Mouse (Mus musculus) midbrain, embryonic 13.5 days (tissue): Measurements from ENCODE around the gene Kcnk5. TPM values are rescaled to one million over a fixed set of nuclear protein-coding genes. Genes with fewer than 3 reads are reported as not detected.

Source experiments
- ATAC-seq: fragments of 200-750 bp; cut with Nextera tagmentation; 2 replicates; pipeline ENCODE4 v1.8.0; 2017; ENCODE audit warnings: mild to moderate bottlenecking, moderate TSS enrichment, moderate library complexity
- H3K27ac ChIP-seq: fragments of 300-500 bp; sonication (generic); 2 replicates; pipeline ENCODE4 v1.5.1; 2015; ENCODE audit warnings: inconsistent platforms, mild to moderate bottlenecking, moderate library complexity
- H3K27me3 ChIP-seq: fragments of 300-500 bp; sonication (generic); 2 replicates; pipeline ENCODE4 v1.6.1; 2015; ENCODE audit warnings: mild to moderate bottlenecking, inconsistent platforms
- H3K36me3 ChIP-seq: fragments of 300-500 bp; sonication (generic); 2 replicates; pipeline ENCODE4 v1.6.1; 2015; ENCODE audit warnings: mild to moderate bottlenecking, inconsistent platforms
- H3K4me1 ChIP-seq: fragments of 300-500 bp; sonication (generic); replicated peaks from 2 replicates; pipeline ENCODE4 v1.6.1; 2015; ENCODE audit warnings: inconsistent platforms
- H3K4me2 ChIP-seq: fragments of 300-500 bp; sonication (generic); replicated peaks from 2 replicates; pipeline ENCODE4 v1.6.1; 2015; ENCODE audit warnings: moderate library complexity, mild to moderate bottlenecking, inconsistent platforms
- H3K4me3 ChIP-seq: fragments of 300-500 bp; sonication (generic); replicated peaks from 2 replicates; pipeline ENCODE4 v1.5.1; 2015; ENCODE audit warnings: mild to moderate bottlenecking, inconsistent platforms
- H3K9ac ChIP-seq: fragments of 300-500 bp; sonication (generic); replicated peaks from 2 replicates; pipeline ENCODE4 v1.6.1; 2015; ENCODE audit warnings: mild to moderate bottlenecking, inconsistent platforms
- H3K9me3 ChIP-seq: fragments of 300-500 bp; sonication (generic); 2 replicates; pipeline ENCODE4 v1.6.1; 2016; ENCODE audit warnings: mild to moderate bottlenecking, inconsistent platforms
- WGBS: fragments of 180-500 bp; shearing (Covaris S2); methylation state at CpG from one replicate; pipeline ENCODE4 v1.1.7; 2015; 5-methylcytosine and 5-hydroxymethylcytosine counted together
- polyA plus RNA-seq: library from polyadenylated mRNA; unstranded; fragments of >200 nt; fragmentation: Nextera tagmentation; extraction: Ambion mirVana; gene quantifications from 2 replicates; pipeline ENCODE4 v1.2.1, GENCODE M21; 2015

Kcnk5 gene
- polyA plus RNA-seq, 1 experiment from 2014 or later, result 2.7 TPM

DNA sequence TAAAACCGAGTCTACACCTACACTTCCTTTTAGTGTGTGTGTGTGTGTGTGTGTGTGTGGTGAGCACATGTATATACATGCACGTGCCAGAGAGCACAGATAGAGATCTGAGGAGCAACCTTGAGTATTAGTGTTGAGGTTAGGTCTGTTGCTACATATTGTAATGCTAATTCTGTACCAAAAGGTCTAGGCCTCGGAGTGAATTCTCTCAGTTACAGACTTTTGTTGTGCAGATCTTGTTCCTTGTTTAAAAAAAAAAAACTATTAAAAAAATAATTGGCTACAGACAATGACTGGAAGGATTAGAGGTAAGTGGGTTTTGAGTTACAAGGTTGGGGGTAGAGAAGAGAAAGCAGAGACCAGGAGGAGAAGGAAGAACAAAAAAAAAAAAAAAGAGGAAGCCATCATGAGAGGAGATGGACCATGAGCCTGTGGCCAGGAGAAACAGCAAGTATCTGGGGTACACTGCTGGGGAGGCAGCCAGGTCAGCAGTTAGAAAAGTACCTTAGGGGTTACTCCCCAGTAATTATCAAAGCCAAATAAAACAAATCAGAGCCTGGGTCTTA is 35.8 kb upstream of the Kcnk5 start:
- no peaks in the 10 kb centered on the region for H3K27me3 ChIP-seq
- no peak overlapping the region for H3K4me2 ChIP-seq
- no peak overlapping the region for H3K27ac ChIP-seq
- WGBS, result 21% methylated on average over 3 of the region's 3 CpGs
- no peaks in the 10 kb centered on the region for H3K4me1 ChIP-seq
- no peak overlapping the region for H3K4me3 ChIP-seq
- ATAC-seq, result no peak
- no peaks in the 10 kb centered on the region for H3K36me3 ChIP-seq
- H3K9me3 ChIP-seq, result no peaks in the 10 kb centered on the region
- H3K9ac ChIP-seq, result no peak overlapping the region

DNA sequence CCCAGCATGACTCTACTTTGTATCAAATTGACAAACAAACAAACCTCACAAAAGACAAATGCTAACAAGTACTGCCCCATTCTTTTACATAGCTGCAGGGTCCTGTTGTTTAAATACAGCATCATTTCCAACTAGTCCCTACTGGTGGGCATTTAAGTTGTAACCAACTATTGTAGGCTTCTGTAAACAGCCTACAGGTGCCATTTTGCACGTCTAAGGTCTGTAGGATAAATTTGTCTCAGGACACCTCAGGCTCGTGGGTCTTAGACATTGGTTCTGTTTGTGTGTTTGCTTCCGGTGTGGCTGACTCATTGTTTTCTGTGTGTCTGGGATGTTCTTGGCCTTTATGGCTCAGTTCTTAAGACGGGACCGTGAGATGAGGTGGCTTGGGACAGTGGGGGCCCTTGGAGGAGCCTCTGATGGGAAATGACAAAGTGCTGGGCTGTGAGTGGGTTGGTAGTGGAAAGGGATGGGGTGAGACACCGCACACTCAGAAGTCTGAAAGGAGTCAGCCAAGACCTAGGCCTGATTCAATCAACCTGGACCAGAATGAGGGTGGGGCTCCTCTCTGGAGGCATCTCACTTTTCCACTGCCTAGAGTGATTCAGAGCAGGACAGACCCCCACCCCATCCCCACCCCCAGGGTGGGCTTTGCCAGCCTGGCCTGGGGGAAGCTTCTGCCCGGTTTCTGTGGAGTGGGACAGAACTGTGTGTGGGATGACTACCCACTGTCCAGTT is 35.1 kb upstream of the Kcnk5 start:
- no peak overlapping the region for H3K9ac ChIP-seq
- H3K27ac ChIP-seq, result no peak overlapping the region
- no peaks in the 10 kb centered on the region for H3K36me3 ChIP-seq
- H3K27me3 ChIP-seq, result no peaks in the 10 kb centered on the region
- ATAC-seq, result no peak
- H3K4me3 ChIP-seq, result no peak overlapping the region
- 85% methylated on average over 7 of the region's 7 CpGs for WGBS
- H3K4me2 ChIP-seq, result no peak overlapping the region
- H3K4me1 ChIP-seq, result peaks cover 3% of the 10 kb centered on the region
- H3K9me3 ChIP-seq, result no peaks in the 10 kb centered on the region

DNA sequence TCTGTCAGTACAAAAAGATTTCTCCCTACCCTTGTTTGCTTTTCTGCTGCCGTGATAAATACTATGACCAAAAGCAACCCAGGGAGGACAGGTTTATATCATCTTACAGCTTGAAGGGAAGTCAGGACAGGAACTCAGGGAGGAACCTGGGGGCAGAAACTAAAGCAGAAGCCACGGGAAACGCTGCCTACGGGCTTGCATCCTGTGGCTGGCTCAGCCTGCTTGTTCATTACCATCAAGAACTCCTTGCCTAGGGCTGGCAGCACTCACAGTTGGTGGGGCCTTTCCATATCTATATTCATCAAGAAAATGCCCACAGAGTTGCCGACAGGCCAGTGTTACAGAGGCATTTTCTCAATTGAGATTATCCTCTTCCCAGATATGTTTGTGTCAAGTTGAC is 34.2 kb upstream of the Kcnk5 start:
- Histone ChIP-seq H3K36me3 (no peaks in the 10 kb centered on the region), H3K27me3 (no peaks in the 10 kb centered on the region), H3K27ac (no peak overlapping the region), H3K4me3 (no peak overlapping the region), H3K4me1 (peaks cover 6% of the 10 kb centered on the region), H3K4me2 (no peak overlapping the region), H3K9me3 (no peaks in the 10 kb centered on the region), H3K9ac (no peak overlapping the region)
- ATAC-seq, result no peak
- WGBS, result 76% methylated on average over 5 of the region's 5 CpGs

- Histone ChIP-seq H3K27me3 (no peaks in the 10 kb centered on the region), H3K4me1 (peaks cover 6% of the 10 kb centered on the region), H3K36me3 (no peaks in the 10 kb centered on the region), H3K4me3 (no peak overlapping the region), H3K9ac (no peak overlapping the region), H3K27ac (no peak overlapping the region), H3K4me2 (no peak overlapping the region), H3K9me3 (no peaks in the 10 kb centered on the region)
- WGBS, result 89% methylated on average over 7 of the region's 7 CpGs
- no peak for ATAC-seq
Measured at GRCm38 (mm10) chr14:20214125-20214524, 32.5 kb upstream of the Kcnk5 start.

DNA sequence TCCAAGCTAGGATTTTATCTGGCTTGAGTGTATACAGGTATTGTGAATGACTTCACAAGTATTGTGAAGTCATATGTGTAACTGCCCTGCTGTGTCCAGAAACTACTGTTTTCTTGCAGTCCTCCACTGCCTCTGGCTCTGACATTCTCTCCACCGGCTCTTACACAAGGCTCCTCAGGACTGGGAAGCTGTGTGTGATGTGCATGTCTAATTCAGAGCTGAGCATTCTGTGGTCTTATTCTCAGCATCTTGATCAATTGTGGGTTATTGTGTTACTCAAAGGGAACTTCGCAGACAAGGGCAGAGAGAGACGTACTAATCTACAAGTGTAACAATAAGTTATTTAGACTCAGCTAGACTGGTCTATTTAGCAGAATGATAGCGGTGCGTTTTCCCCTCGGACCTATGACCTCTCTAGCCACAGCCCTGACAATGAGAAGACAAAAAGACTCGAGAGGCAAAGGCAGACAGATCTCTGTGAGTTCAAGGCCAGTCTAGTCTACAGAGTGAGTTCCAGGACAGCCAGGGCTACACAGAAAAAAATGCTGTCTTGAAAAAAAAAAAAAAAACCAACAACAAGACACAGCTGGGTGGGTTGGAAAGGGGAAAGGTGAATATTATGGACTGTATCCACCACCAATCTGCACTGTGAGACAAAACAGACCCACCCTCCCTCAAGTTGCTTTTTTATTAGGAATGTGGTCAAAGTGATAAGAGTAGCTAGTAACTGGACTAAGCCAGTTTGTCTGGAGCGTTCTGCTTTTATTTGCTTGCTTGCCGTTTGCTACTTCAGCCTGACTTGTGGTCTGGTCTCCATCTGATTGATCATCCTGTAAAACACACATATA is 30.4 kb upstream of the Kcnk5 start:
- Histone ChIP-seq H3K4me1 (peaks cover 11% of the 10 kb centered on the region), H3K27ac (no peak overlapping the region), H3K4me3 (no peak overlapping the region), H3K36me3 (no peaks in the 10 kb centered on the region), H3K4me2 (no peak overlapping the region), H3K9me3 (no peaks in the 10 kb centered on the region), H3K9ac (no peak overlapping the region), H3K27me3 (no peaks in the 10 kb centered on the region)
- 24% methylated on average over 9 of the region's 9 CpGs for WGBS
- no peak for ATAC-seq

GRCm38 (mm10) chr14:20209926-20210325 is 28.3 kb upstream of the Kcnk5 start:
- 78% methylated on average over 7 of the region's 7 CpGs for WGBS
- no peak overlapping the region for H3K9ac ChIP-seq
- H3K36me3 ChIP-seq, result no peaks in the 10 kb centered on the region
- no peak for ATAC-seq
- H3K27me3 ChIP-seq, result no peaks in the 10 kb centered on the region
- peaks cover 11% of the 10 kb centered on the region for H3K4me1 ChIP-seq
- no peaks in the 10 kb centered on the region for H3K9me3 ChIP-seq
- no peak overlapping the region for H3K4me2 ChIP-seq
- no peak overlapping the region for H3K4me3 ChIP-seq
- no peak overlapping the region for H3K27ac ChIP-seq

DNA sequence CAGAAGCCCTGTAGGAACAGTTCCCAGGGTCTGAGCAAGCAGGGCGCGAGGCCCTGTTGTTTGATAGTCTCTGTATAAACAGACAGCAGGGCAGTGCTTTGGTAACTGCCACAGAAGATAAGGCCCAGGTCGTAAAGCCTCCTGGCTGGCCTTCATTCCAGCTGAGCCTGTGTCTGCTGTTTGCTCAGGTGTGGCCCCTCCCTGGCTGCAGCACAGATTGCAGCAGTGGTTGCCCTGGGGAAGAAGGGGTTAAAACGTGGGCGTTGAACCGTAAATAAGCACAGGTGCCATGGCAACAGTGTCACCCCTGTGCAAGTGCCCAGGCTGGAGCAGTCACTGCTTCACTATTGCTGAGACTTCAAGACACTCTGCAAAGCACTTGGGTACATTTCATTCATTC is 26.8 kb upstream of the Kcnk5 start:
- Histone ChIP-seq H3K27me3 (no peaks in the 10 kb centered on the region; the same call in 1 of the 2 replicates), H3K36me3 (no peaks in the 10 kb centered on the region), H3K4me1 (peaks cover 11% of the 10 kb centered on the region), H3K4me3 (no peak overlapping the region), H3K27ac (no peak overlapping the region), H3K9ac (peak overlapping the region; percentile 28), H3K4me2 (no peak overlapping the region), H3K9me3 (no peaks in the 10 kb centered on the region)
- WGBS, result 20% methylated on average over 6 of the region's 6 CpGs
- no peak for ATAC-seq

DNA sequence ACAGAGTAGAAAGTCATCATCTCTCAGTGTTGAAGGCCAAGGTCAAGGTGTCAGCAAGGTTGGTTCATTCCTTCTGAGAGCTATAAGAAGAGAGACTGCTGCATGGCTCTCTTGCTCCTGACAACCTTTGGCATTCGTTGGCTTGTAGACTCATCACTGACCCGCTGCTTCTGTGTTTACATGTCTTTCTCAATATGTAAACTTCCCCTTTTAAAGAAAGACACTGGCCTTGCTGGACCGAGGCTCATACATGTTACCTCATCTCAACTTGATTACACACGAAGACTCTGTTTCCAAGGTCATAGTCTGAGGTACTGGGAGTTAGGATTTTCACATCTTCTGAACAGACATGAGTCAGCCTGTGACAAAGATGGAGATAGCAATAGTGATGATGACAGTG is 24.1 kb upstream of the Kcnk5 start:
- Histone ChIP-seq H3K27ac (no peak overlapping the region), H3K36me3 (no peaks in the 10 kb centered on the region), H3K9me3 (no peaks in the 10 kb centered on the region), H3K4me3 (no peak overlapping the region), H3K27me3 (no peaks in the 10 kb centered on the region; the same call in 1 of the 2 replicates), H3K4me2 (no peak overlapping the region), H3K9ac (no peak overlapping the region), H3K4me1 (peaks cover 8% of the 10 kb centered on the region)
- 94% methylated on average over 4 of the region's 4 CpGs for WGBS
- ATAC-seq, result no peak

DNA sequence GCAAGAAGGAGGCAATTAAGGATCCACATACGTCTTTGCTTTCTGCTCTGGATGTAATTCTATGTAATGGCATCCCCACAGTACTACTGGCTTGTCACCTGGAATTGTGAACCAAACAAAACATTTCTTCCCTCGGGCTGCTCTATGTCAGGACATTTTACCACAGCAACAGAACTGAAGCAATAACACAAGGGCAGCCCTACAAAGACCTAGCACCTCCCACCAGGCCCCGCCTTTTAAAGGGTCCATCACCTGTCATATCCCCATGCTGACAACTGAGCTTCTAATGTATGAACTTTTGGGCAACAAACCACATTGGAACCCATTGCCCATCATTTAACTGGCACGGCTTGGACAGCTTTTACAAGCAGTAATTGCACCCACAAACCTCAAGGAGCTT is 21.7 kb upstream of the Kcnk5 start:
- ATAC-seq, result no peak
- H3K27me3 ChIP-seq, result no peaks in the 10 kb centered on the region; the same call in 1 of the 2 replicates
- peaks cover 5% of the 10 kb centered on the region for H3K4me1 ChIP-seq
- no peak overlapping the region for H3K4me2 ChIP-seq
- no peaks in the 10 kb centered on the region for H3K36me3 ChIP-seq
- H3K27ac ChIP-seq, result no peak overlapping the region
- H3K4me3 ChIP-seq, result no peak overlapping the region
- H3K9ac ChIP-seq, result no peak overlapping the region
- H3K9me3 ChIP-seq, result no peaks in the 10 kb centered on the region
- 70% methylated on average over 4 of the region's 4 CpGs for WGBS

DNA sequence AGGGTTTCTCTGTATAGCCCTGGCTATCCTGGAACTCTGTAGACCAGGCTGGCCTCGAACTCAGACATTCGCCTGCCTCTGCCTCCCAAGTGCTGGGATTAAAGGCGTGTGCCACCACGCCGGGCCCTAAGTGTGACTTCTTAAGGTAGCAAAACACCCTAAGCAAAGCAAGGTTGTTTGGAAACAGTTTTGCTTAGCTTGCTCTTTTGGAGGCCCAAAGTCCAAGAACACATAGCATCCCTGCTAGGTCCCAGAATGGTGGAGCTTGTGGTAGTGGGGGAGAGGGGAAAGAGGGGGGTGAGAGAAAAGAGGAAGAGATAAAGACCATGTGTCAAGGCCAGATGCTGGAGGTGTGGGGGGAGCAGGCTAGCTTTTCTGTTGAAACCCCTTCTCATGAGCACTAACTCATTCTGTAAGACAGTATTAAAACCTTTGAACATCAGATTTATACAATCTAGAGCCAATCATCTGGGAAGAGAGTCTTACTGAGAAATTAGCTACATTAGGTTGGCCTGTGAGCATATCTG is 21.1 kb upstream of the Kcnk5 start:
- Histone ChIP-seq H3K27me3 (no peaks in the 10 kb centered on the region; the same call in 1 of the 2 replicates), H3K36me3 (no peaks in the 10 kb centered on the region), H3K9ac (no peak overlapping the region), H3K4me2 (no peak overlapping the region), H3K4me1 (0 out of 2 replicates have a peak, but pooled peaks cover 3% of the 10 kb centered on the region), H3K4me3 (no peak overlapping the region), H3K9me3 (no peaks in the 10 kb centered on the region), H3K27ac (no peak overlapping the region)
- ATAC-seq, result no peak
- WGBS, result 96% methylated on average over 5 of the region's 5 CpGs

GRCm38 (mm10) chr14:20201066-20201683 is 19.6 kb upstream of the Kcnk5 start:
- Histone ChIP-seq H3K27me3 (no peaks in the 10 kb centered on the region; the same call in 1 of the 2 replicates), H3K9me3 (no peaks in the 10 kb centered on the region), H3K27ac (no peak overlapping the region), H3K9ac (no peak overlapping the region), H3K4me2 (no peak overlapping the region), H3K4me1 (0 out of 2 replicates have a peak, but pooled peaks cover 3% of the 10 kb centered on the region), H3K4me3 (no peak overlapping the region), H3K36me3 (no peaks in the 10 kb centered on the region)
- ATAC-seq, result peak; percentile 67
- WGBS, result 38% methylated on average over 8 of the region's 8 CpGs
